Mouse (Mus musculus): ENCODE data around the gene Dtx2. TPM values are rescaled to one million over a fixed set of nuclear protein-coding genes. Genes with fewer than 3 reads are reported as not detected.

Gene Dtx2
- total RNA-seq, 1 experiment = 28.3 TPM

- no peak for DNase-seq (ENCODE audit: low read depth, low spot score)
- TF ChIP-seq HCFC1 (IDR thresholded peaks at IDR 0.05; ENCODE audit: borderline replicate concordance, insufficient read depth, low read length) (no peak), CHD2 (IDR thresholded peaks at IDR 0.05; ENCODE audit: low read depth, low read length) (no peak), ZNF384 (IDR thresholded peaks at IDR 0.05; ENCODE audit: low read depth, low read length) (no peak), ZC3H11A (IDR thresholded peaks at IDR 0.05; ENCODE audit: borderline replicate concordance, low read depth, low read length) (no peak), MAFK (IDR thresholded peaks at IDR 0.05; ENCODE audit: insufficient read depth, low read depth, low read length) (no peak)
- peaks cover 6 to 12% of the 10 kb centered on the region in 2 experiments; a peak in 2 of 4 replicates for H3K4me1 ChIP-seq (ENCODE audit: control insufficient read depth in 2 of 2, insufficient read depth in 2 of 2, low read length in 2 of 2, poor library complexity in 1 of 2)
- in situ Hi-C loops (cut with MboI; ENCODE audit: low sequenced_read_pairs in 2 of 2, unreplicated experiment in 2 of 2) = no loop called here
- H3K9ac ChIP-seq (ENCODE audit: insufficient read depth, low read depth, low read length, poor library complexity, severe bottlenecking) = no peak overlapping the region
- H3K9me3 ChIP-seq (ENCODE audit: control insufficient read depth, insufficient read depth, low read depth, low read length) = no peaks in the 10 kb centered on the region
- H3K4me3 ChIP-seq (ENCODE audit: insufficient read depth in 1 of 2, low read depth in 1 of 2, low read length in 2 of 2, poor library complexity in 1 of 2, severe bottlenecking in 1 of 2) = no peak overlapping the region
- no peaks in the 10 kb centered on the region for H3K36me3 ChIP-seq (ENCODE audit: control insufficient read depth, insufficient read depth, low read length, poor library complexity, severe bottlenecking)
- H3K27ac ChIP-seq (ENCODE audit: insufficient read depth, low read depth, low read length, poor library complexity, severe bottlenecking) = no peak overlapping the region
Measured at GRCm38 (mm10) chr5:136078136-136078535, 83.5 kb downstream of the Dtx2 start.

GRCm38 (mm10) chr5:136082345-136082744 is 87.7 kb downstream of the Dtx2 start:
- no peak for DNase-seq (ENCODE audit: low read depth, low spot score)
- in situ Hi-C loops (cut with MboI; ENCODE audit: low sequenced_read_pairs in 2 of 2, unreplicated experiment in 2 of 2) = no loop called here
- no peak overlapping the region for H3K27ac ChIP-seq (ENCODE audit: insufficient read depth, low read depth, low read length, poor library complexity, severe bottlenecking)
- 0 out of 2 replicates have a peak, but pooled peaks have one; percentile 10 for TF ChIP-seq ZC3H11A (IDR thresholded peaks at IDR 0.05; ENCODE audit: borderline replicate concordance, low read depth, low read length)
- no peak for TF ChIP-seq MAFK (IDR thresholded peaks at IDR 0.05; ENCODE audit: insufficient read depth, low read depth, low read length)
- no peak overlapping the region for H3K9ac ChIP-seq (ENCODE audit: insufficient read depth, low read depth, low read length, poor library complexity, severe bottlenecking)
- H3K4me1 ChIP-seq (ENCODE audit: control insufficient read depth in 2 of 2, insufficient read depth in 2 of 2, low read length in 2 of 2, poor library complexity in 1 of 2) = peaks cover 5 to 13% of the 10 kb centered on the region in 2 experiments; a peak in 2 of 4 replicates
- no peaks in the 10 kb centered on the region for H3K9me3 ChIP-seq (ENCODE audit: control insufficient read depth, insufficient read depth, low read depth, low read length)
- no peaks in the 10 kb centered on the region for H3K36me3 ChIP-seq (ENCODE audit: control insufficient read depth, insufficient read depth, low read length, poor library complexity, severe bottlenecking)
- no peak overlapping the region for H3K4me3 ChIP-seq (ENCODE audit: insufficient read depth in 1 of 2, low read depth in 1 of 2, low read length in 2 of 2, poor library complexity in 1 of 2, severe bottlenecking in 1 of 2)

Other genes with a start within 250 kb of the Dtx2 start
- gene Styxl1, start 216.4 kb upstream of the Dtx2 start, total RNA-seq (2012; rRNA removed) = not detected in 2 replicates
- gene Mdh2, start 216.3 kb upstream of the Dtx2 start, total RNA-seq (2012; rRNA removed) = 181 and 223 TPM in 2 replicates
- gene Srrm3, start 187.9 kb upstream of the Dtx2 start, total RNA-seq (2012; rRNA removed) = 0.18 and 0.90 TPM in 2 replicates
- gene Hspb1, start 106.9 kb upstream of the Dtx2 start, total RNA-seq (2012; rRNA removed) = 630 and 878 TPM in 2 replicates
- 109 and 176 TPM in 2 replicates for gene Ywhag, start 60.2 kb upstream of the Dtx2 start, total RNA-seq (2012; rRNA removed)
- 10.9 and 11.0 TPM in 2 replicates for gene Ssc4d, start 20.3 kb upstream of the Dtx2 start, total RNA-seq (2012; rRNA removed)
- gene Zp3, start 14.7 kb upstream of the Dtx2 start, total RNA-seq (2012; rRNA removed) = 12.7 and 16.1 TPM in 2 replicates
- 1.6 and 2.2 TPM in 2 replicates for gene Upk3b, start 43.7 kb downstream of the Dtx2 start, total RNA-seq (2012; rRNA removed)
- gene Upk3bl, start 59.7 kb downstream of the Dtx2 start, total RNA-seq (2012; rRNA removed) = 2.2 and 5.1 TPM in 2 replicates
- gene Rasa4, start 89.1 kb downstream of the Dtx2 start, total RNA-seq (2012; rRNA removed) = 17.4 and 21.7 TPM in 2 replicates
- 168 and 195 TPM in 2 replicates for gene Polr2j, start 121.8 kb downstream of the Dtx2 start, total RNA-seq (2012; rRNA removed)
- gene Lrwd1, start 141.3 kb downstream of the Dtx2 start, total RNA-seq (2012; rRNA removed) = 74.7 and 89.7 TPM in 2 replicates
- 11.3 and 13.3 TPM in 2 replicates for gene Alkbh4, start 141.3 kb downstream of the Dtx2 start, total RNA-seq (2012; rRNA removed)
- 2.9 and 4.8 TPM in 2 replicates for gene Orai2, start 175.9 kb downstream of the Dtx2 start, total RNA-seq (2012; rRNA removed)
- gene Prkrip1, start 204.2 kb downstream of the Dtx2 start, total RNA-seq (2012; rRNA removed) = 39.1 and 52.8 TPM in 2 replicates